Mouse (Mus musculus): ENCODE measurements around the gene Olfr571.
A peak's percentile ranks its signal among the peaks of the same experiment; 100 is the strongest.

The Olfr571 gene

DNA sequence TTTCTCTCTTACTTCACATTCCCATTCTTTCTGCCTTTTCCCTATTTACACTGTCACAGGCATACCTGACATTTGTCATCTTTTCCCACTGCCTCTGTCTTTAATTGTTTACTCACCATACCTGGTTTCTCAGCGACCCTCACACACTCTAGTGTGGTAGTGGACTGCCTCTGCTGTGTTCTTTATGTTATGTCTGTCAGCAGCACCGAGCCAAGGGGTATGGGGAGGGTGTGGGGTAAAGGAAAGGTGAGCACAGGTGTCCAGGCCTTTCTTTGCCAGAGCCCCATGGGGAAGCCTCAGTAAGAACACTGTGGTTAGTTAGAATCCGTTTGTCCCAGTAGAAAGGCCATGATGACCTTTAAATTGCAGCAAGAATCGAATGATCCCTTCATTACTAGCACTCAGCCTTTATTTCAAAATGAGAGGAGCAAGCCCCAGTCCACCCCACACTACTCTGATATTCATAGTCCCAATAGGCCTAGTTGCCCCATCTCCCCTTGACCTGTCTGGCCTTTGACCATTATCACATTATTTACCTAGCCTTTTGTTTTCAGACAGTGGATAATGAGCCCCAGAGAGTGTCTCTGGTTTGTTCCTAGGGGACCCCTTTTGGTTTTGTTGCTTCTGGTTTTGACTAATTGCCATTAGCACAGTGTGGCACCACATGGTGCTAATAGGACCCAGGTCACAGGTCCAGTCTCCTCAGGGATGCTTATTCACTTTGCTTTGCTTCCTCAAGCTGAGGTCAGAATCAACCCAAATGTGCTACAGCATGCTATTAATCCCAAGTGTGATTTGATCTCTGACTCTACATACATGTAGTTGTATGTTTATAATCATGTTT lies at the start of gene Olfr571:
Gene Olfr571 (minus strand): TSS at position 505 of the 844 bp plus-strand sequence.
- DNase-seq = no peak

DNA sequence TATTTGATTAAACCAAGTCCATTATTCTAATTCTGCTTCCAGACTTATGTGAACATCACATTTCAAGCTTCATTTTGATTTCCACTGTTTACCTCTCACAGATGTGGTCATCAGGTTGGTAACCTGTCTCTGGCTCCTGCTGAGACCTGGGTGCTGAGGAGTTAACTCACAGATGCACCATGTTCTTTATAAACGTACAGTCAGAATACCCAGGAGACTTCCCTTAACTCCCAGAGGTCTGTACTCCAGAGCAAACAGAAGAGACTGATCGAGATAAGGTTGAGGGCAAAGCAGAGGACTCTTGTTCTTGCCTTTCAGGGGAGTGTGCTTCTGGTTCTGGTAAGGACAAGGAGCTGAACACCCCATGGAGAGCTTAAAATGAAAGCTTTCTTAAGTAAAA lies 45.0 kb upstream of the Olfr571 start, which contains the start of gene Olfr576:
Gene Olfr576 (plus strand): TSS at position 301 of the 400 bp plus-strand sequence.
- DNase-seq = no peak

DNA sequence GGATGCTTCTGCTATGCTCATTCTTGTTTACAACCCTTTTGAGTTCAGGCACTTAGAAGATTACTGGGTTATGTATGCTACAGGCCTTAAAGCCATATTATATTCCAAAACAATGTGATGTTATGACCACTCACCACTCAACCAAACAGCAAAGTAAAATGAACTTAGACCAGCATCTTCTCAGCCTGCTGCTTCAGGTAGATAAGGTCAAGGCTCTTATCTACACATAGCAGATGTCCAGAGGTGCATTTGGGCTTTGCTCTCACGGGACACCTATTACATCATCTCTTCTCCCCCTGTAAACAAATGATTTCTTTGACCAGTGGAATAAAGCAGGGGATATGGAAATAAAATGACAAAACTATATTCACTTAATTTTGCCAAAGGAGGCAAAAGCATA lies 41.3 kb upstream of the Olfr571 start, which contains the start of gene Olfr575:
Gene Olfr575 (minus strand): TSS at position 183 of the 400 bp plus-strand sequence.
- no peak for DNase-seq

DNA sequence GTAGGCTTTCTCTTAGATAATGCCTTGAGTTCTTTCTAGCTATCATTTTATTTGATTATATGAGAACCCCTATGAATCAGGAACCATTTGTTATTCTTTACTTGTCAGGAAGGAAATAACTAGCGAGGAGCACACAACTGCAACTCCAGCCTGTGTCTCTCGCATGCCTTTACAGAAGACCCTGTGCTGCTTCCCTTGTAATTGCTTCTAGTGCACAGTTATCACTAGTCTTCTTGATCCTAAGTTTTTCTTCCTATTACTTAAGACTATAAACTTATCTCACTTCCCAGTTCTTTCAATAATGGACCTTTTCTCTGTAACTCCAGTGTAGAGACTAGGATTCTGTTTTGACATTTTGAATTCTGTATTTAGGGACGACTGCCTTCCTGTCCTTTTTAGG lies 40.8 kb upstream of the Olfr571 start:
- DNase-seq = no peak

DNA sequence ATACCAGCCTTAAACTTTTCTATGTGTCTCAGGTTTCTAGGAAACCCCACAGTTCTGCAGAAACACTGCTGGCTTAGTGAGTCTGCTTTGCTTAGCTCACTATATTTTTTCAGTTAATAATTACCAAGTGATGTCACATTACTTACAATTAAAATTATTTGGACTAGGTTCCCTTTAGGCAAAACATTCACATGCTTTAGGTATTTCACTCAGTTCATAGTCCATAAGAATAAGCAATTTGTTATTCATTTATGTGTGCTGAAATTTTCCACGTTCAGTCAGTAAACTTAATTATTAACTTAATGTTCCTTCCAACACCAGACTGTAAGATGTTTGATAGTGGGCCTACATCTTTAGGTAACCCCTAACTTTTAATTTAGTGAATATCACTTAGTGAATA lies 33.4 kb upstream of the Olfr571 start:
- no peak for DNase-seq

DNA sequence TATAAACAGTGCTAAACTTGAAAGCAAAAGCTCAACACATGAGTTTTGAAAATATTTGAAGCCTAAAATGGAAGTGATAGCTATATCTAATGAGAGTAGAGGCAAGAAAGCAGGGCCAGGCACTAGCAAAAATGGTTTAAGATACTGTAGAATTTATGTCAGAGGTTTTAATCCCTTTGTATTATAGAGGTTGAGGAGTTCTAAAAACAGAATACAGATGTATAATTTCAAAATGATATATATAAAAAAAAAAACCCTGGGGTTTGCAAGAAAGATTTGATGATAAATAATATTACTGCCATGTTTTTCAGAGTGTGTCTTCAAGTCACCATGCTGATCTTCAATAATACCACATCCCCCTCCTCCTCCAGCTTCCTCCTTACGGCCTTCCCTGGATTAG lies 30.8 kb upstream of the Olfr571 start, which contains the start of gene Olfr574:
Gene Olfr574 (plus strand): TSS at position 301 of the 400 bp plus-strand sequence.
- no peak for DNase-seq

DNA sequence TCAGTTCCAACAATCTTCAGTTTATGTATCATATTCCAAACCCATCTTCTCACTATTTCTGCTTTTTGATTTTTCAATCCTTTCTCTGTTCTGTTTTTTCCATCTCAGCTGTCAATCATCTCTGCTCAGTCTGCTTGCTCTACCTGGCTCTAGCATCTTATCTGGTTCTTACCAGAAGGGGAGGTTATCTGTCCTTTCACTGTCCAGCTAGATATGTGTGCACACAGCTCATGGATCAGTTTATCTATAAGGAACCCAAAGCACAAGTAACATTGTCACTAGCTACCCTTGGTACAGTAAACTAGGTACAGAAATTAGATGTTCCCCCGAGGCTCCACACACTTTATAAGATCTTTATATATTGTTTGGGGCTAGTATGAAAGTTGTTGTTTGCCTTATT lies 26.1 kb upstream of the Olfr571 start:
- no peak for DNase-seq

DNA sequence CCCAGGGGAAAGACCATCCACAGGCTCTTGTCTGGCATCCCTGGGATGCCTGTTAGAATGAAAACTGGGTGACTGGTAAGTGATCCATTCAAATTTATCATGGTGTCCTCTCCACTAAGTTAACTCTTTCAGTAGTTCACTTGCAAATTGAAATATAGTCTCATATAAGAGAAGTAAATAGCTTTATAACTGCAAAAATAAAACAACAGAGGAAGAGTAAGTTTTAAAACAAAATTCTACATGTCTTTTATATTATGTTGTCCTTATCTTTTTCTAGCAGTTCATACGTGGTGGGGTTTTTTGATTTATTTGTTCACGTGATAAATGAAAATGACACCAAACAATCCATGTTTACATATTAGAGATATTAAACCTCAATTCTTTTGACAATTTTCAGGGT lies 25.1 kb upstream of the Olfr571 start, which contains the start of gene Olfr573-ps1:
Gene Olfr573-ps1 (minus strand): TSS at position 101 of the 400 bp plus-strand sequence.
- DNase-seq = no peak

DNA sequence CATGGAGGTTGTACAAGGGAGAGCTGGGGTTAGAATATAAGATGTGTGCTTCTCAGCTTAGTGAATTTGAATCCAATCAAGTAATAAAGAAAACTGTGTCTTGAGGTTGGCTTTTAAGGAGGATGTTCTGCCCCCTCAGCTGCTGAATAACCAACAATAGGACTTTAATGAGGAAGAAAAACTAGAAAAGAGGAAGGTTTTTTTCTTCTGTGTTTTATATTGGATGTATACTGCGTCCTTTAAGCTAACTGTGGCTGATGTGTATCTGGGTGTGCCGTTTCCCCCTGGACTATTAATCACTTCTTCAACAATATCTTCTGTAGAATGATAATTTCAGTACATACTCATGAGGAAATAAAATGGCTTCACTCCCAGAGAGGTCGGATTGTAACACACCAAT lies 9.8 kb upstream of the Olfr571 start:
- no peak for DNase-seq

DNA sequence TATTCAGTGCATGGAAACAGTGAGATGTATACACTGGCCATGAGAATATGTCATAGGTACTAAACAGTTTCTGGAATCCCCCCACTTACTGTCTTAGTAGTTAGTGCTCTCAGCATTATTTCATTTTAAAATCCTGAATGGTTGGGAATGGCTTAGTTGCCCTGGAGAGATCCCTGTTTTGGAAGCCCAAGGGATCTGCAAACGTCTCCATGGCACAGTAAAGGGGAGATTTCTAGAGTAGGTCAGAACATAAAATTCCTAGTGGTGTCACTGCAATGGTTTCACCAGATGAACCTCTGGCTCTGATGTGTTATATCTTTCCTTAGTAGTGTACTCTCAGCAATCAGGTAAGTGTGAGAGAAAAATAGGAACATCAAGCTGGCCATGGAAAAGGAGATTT lies 6.8 kb upstream of the Olfr571 start, which contains the start of gene Olfr572:
Gene Olfr572 (plus strand): TSS at position 301 of the 400 bp plus-strand sequence.
- no peak for DNase-seq

DNA sequence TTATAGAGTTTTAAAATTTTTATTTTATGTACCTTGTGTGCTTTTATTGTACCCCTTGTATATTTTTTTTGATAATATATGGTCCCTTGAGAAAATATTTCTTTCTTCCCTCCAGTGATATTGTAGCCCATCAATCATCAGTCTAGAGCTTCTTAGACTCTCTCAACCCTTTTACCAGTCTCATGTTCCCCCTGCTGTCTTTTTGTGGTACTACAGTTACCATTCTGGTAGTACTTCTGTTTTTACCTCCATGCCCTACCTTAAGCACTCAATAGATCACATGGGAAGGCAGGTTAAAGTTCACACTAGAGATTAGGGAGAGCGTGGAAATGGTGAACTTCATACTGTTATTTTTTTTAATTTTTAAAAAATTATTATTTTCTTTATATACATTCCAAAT lies 2.3 kb upstream of the Olfr571 start:
- DNase-seq = peak in 1 of 2 experiments; percentile 8

DNA sequence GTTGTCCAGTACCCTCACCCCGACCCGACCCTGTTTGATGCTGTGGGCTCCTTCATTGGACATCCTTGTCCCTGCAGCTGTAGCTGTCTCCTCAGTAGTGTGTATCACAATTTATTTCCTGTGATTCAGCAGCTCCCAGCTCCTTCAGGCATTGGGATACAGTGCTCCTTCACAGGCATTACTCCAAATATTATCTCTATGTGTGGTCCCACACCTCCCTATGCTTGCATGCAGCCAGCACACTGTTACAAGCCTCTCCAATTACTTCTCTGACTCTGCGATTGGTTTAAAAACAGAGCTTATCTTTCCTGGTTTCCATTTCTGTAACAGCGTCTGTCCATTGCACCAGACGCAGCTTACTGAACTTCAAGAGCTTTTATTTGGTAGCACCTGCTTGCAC lies 931 bp downstream of the Olfr571 start:
- no peak for DNase-seq

DNA sequence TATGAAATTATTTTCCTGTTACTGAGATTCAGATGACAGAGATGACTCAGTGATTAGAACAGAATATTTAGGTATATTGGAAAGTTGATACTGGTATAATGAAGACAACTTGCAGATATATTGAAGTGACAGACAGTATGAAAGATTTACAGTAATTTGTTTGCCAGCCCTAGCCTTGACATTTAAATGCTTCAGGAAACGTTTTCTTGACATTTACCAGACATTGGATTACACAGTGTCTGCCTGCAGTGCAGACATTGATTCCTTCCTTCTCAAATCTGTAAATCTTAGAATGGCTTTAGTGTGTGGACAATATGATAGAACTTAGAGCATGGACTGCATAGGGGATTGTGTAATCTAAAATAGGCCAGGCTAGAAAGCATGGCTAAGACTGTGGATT lies 2.1 kb downstream of the Olfr571 start:
- no peak for DNase-seq

DNA sequence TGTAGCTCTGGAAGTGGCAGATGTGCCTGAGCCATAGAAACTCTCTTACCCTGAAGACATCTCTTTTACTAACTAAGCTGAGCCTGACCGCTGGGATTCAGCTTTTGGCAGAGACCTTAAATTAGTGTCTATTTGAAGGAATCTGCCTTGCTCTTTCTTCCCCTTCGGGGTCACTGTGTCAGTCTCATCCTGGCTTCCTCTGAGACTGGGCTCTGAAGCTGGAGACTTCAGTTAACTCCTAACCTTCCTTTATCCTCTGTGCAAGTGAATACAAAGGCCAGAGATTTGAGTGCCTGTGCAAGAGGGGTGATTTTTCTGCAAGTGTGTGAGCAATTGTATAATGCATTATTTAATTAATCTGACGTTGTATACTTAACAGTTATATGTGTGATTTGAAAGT lies 26.6 kb downstream of the Olfr571 start, which contains the start of gene Olfr569:
Gene Olfr569 (minus strand): TSS at position 101 of the 400 bp plus-strand sequence.
- no peak for DNase-seq

DNA sequence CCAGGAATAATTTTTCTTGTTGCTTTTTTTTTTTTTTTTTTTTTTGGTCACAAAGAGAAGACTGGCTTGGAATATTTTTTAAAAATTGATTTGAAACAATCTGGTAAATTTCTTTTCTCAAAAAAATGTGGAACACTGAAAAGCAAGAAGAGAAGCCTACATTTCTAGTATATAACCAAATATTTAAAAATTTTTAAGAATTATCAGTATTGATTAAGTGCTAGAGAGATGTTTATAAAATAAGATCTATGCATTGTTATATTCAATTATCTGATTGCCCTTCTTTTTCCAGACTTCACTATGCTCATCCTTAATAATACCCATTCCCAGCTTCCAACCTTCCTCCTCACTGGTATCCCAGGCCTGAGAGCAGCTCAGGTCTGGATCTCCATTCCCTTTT lies 40.5 kb downstream of the Olfr571 start, which contains the start of gene Olfr568:
Gene Olfr568 (plus strand): TSS at position 301 of the 400 bp plus-strand sequence.
- no peak for DNase-seq

DNA sequence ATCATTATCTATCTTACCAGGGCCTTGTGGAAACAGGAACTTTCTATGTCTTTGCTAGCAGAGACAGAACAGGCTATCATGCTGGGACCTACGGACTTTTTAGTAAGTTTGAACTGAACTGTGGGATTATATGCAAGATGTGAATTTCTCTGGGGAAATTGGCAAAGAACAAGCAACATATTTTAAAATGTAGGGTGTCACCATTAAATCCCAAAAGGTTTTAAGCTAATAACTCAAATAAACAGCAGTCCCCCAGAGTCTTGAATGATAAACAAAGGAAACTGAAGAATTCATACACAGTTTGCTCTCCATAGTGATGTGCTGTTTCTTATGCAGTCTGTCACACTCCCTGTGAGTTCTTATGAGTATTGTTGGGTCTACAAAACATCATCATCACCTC lies 58.7 kb downstream of the Olfr571 start, which contains the start of gene Olfr566:
Gene Olfr566 (minus strand): TSS at position 101 of the 400 bp plus-strand sequence.
- DNase-seq = no peak

DNA sequence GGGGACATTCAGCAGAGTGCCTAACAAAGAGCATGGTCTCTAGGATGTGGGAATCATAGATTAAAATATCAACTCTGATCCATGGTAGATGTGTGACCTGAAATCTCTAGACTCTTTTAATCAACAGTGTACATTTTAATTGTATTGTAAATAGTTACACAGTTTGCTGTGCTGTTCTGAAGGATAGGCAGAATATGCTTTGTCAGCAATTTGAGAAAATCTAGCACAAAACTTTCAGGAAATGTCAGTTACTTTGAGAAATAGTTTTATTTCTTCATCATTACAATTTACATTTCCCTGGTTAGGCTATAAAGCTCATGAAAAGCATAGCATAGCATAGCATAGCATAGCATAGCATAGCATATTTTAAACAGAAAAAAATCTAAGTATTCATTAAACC lies 61.5 kb downstream of the Olfr571 start:
- DNase-seq = no peak

All from cerebellum, adult 18-20 months (tissue).